Mouse (Mus musculus) cerebellum, adult 11-12 months (tissue): ENCODE data around the gene Ndufc2.

Source experiments
- DNase-seq: peaks from one replicate; pipeline ENCODE4 v3.0.0; 2022

The Ndufc2 gene

GRCm38 (mm10) chr7:97387561-97388147, 12.1 kb upstream of the Ndufc2 start:
- peak; percentile 55 for DNase-seq

- DNase-seq, result no peak
Measured at GRCm38 (mm10) chr7:97388541-97388940, 11.3 kb upstream of the Ndufc2 start.

- peak; percentile 7 for DNase-seq
Measured at GRCm38 (mm10) chr7:97391293-97392078, 8.3 kb upstream of the Ndufc2 start.

- no peak for DNase-seq
Measured at GRCm38 (mm10) chr7:97392079-97392445, 7.7 kb upstream of the Ndufc2 start.

- DNase-seq, result no peak
Measured at GRCm38 (mm10) chr7:97394375-97394774, 5.4 kb upstream of the Ndufc2 start.

GRCm38 (mm10) chr7:97398943-97399342, 860 bp upstream of the Ndufc2 start:
- DNase-seq, result no peak

GRCm38 (mm10) chr7:97407145-97407544, 7.3 kb downstream of the Ndufc2 start:
- no peak for DNase-seq

GRCm38 (mm10) chr7:97411106-97411505, 11.3 kb downstream of the Ndufc2 start:
- DNase-seq, result no peak

- DNase-seq, result no peak
Measured at GRCm38 (mm10) chr7:97411575-97411974, 11.8 kb downstream of the Ndufc2 start.

GRCm38 (mm10) chr7:97413981-97414380, 14.2 kb downstream of the Ndufc2 start:
- no peak for DNase-seq

GRCm38 (mm10) chr7:97414426-97414825, 14.6 kb downstream of the Ndufc2 start:
- DNase-seq, result no peak

- DNase-seq, result peak; percentile 42
Measured at GRCm38 (mm10) chr7:97414915-97415687, 15.3 kb downstream of the Ndufc2 start.

- peak; percentile 54 for DNase-seq
Measured at GRCm38 (mm10) chr7:97416473-97416872, 16.7 kb downstream of the Ndufc2 start.

- DNase-seq, result peak; percentile 98
Measured at GRCm38 (mm10) chr7:97416906-97417777, 17.3 kb downstream of the Ndufc2 start, which contains the start of gene Thrsp. TSS of gene Thrsp (minus strand) at chr7:97417730.

- DNase-seq, result no peak
Measured at GRCm38 (mm10) chr7:97418717-97419116, 18.9 kb downstream of the Ndufc2 start.

- peak; percentile 49 for DNase-seq
Measured at GRCm38 (mm10) chr7:97419163-97419562, 19.4 kb downstream of the Ndufc2 start.

- peak; percentile 55 for DNase-seq
Measured at GRCm38 (mm10) chr7:97420406-97420805, 20.6 kb downstream of the Ndufc2 start.

- peak; percentile 78 for DNase-seq
Measured at GRCm38 (mm10) chr7:97420958-97421651, 21.3 kb downstream of the Ndufc2 start.

- no peak for DNase-seq
Measured at GRCm38 (mm10) chr7:97423754-97424153, 24.0 kb downstream of the Ndufc2 start.

GRCm38 (mm10) chr7:97424621-97425245, 24.9 kb downstream of the Ndufc2 start:
- peak; percentile 84 for DNase-seq

GRCm38 (mm10) chr7:97426566-97426965, 26.8 kb downstream of the Ndufc2 start:
- peak; percentile 65 for DNase-seq
